In genomic region chr1:79802858-79803427, GRCm38 (mm10) we compare ENCODE assay signal across 23 mouse cellular contexts. TPM values are rescaled to one million over a fixed set of nuclear protein-coding genes. Genes with fewer than 3 reads are reported as not detected.
DNase-seq lines count a peak whose midpoint lies in the region; ATAC-seq lines count a peak whose summit lies in the region.
"Had no signal": no experiment of that assay in that cellular context is flagged by ENCODE, and none has a peak within 500 bp of the region (broad histone marks: within the 10 kb centered on the region; RNA-seq: fewer than 3 reads in every experiment).

No protein-coding gene starts in this region.

- no peak overlapping the region for H3K4me2 ChIP-seq in embryonic facial prominence, embryonic 11.5 days (ENCODE audit: low read depth, low read length)
- no peak overlapping the region for H3K4me2 ChIP-seq in midbrain, embryonic 14.5 days (ENCODE audit: low read length)
- H3K4me2 ChIP-seq: forebrain, embryonic 13.5 days; heart, embryonic 13.5 days; liver, embryonic 12.5 days; lung, embryonic 14.5 days; stomach, embryonic 15.5 days had no signal

- no peaks in the 10 kb centered on the region for H3K27me3 ChIP-seq in embryonic facial prominence, embryonic 11.5 days (ENCODE audit: control insufficient read depth, insufficient read depth, low read length)
- H3K27me3 ChIP-seq in embryonic facial prominence, embryonic 10.5 days (replicated peaks; ENCODE audit: low read depth, poor library complexity, severe bottlenecking), result no peaks in the 10 kb centered on the region
- no peaks in the 10 kb centered on the region for H3K27me3 ChIP-seq in midbrain, embryonic 14.5 days (ENCODE audit: control insufficient read depth, insufficient read depth, low read length)
- H3K27me3 ChIP-seq: CH12.LX; forebrain, embryonic 13.5 days; heart, embryonic 13.5 days; liver, embryonic 12.5 days; stomach, embryonic 15.5 days had no signal

- WGBS in embryonic facial prominence, embryonic 11.5 days, result 54% methylated on average over 11 of the region's 11 CpGs
- WGBS in embryonic facial prominence, embryonic 10.5 days, result 59% methylated on average over 11 of the region's 11 CpGs
- WGBS in midbrain, embryonic 14.5 days, result 73% methylated on average over 11 of the region's 11 CpGs

- no peaks in the 10 kb centered on the region for H3K9me3 ChIP-seq in embryonic facial prominence, embryonic 11.5 days (replicated peaks; ENCODE audit: control insufficient read depth, low read length)
- H3K9me3 ChIP-seq in embryonic facial prominence, embryonic 10.5 days, result no peaks in the 10 kb centered on the region
- H3K9me3 ChIP-seq in midbrain, embryonic 14.5 days (ENCODE audit: control insufficient read depth, low read length), result no peaks in the 10 kb centered on the region
- H3K9me3 ChIP-seq: forebrain, embryonic 13.5 days; heart, embryonic 13.5 days; liver, embryonic 12.5 days; stomach, embryonic 15.5 days had no signal

- no peaks in the 10 kb centered on the region for H3K4me1 ChIP-seq in embryonic facial prominence, embryonic 11.5 days (ENCODE audit: control insufficient read depth, insufficient read depth, low read length)
- 0 out of 2 replicates have a peak, but pooled peaks cover 3% of the 10 kb centered on the region for H3K4me1 ChIP-seq in embryonic facial prominence, embryonic 10.5 days
- H3K4me1 ChIP-seq in midbrain, embryonic 14.5 days (ENCODE audit: control insufficient read depth, insufficient read depth, low read length), result no peaks in the 10 kb centered on the region
- H3K4me1 ChIP-seq: forebrain, embryonic 13.5 days; liver, embryonic 12.5 days; stomach, embryonic 15.5 days had no signal

- H3K36me3 ChIP-seq in embryonic facial prominence, embryonic 11.5 days (replicated peaks; ENCODE audit: control insufficient read depth, insufficient read depth, low read depth, low read length), result no peaks in the 10 kb centered on the region
- H3K36me3 ChIP-seq in embryonic facial prominence, embryonic 10.5 days (replicated peaks), result peaks cover 50% of the 10 kb centered on the region
- no peaks in the 10 kb centered on the region for H3K36me3 ChIP-seq in midbrain, embryonic 14.5 days (ENCODE audit: control insufficient read depth, insufficient read depth, low read length)
- H3K36me3 ChIP-seq: liver, embryonic 12.5 days; stomach, embryonic 15.5 days had no signal

- peak; percentile 35 for DNase-seq in embryonic facial prominence, embryonic 11.5 days (ENCODE audit: low spot score)
- no peak for DNase-seq in embryonic facial prominence, embryonic 10.5 days (ENCODE audit: low spot score)
- DNase-seq in testis, postnatal 14 days (ENCODE audit: low spot score), result peak; percentile 17
- no peak for DNase-seq in testis, postnatal 10 days (ENCODE audit: low spot score)
- DNase-seq in midbrain, embryonic 14.5 days, result peak; percentile 43
- DNase-seq in left cerebral cortex, postnatal 4 days, result no peak
- no peak for DNase-seq in left cerebral cortex, adult 8-10 months (ENCODE audit: low spot score in 2 of 2)
- DNase-seq in layer of hippocampus, postnatal 10 days (ENCODE audit: low spot score in 2 of 2), result no peak
- DNase-seq: adrenal gland, postnatal 10 days; cerebellum, adult 18-20 months; heart, postnatal 4 days; lung, embryonic 14.5 days; right cerebral cortex, postnatal 14 days had no signal

- no peak overlapping the region for H3K4me3 ChIP-seq in embryonic facial prominence, embryonic 11.5 days (ENCODE audit: low read depth, low read length)
- no peak overlapping the region for H3K4me3 ChIP-seq in embryonic facial prominence, embryonic 10.5 days
- no peak overlapping the region for H3K4me3 ChIP-seq in midbrain, embryonic 14.5 days (replicated peaks; ENCODE audit: low read depth, low read length)
- H3K4me3 ChIP-seq: forebrain, embryonic 13.5 days; heart, embryonic 13.5 days; layer of hippocampus, adult 2 months; liver, embryonic 12.5 days; myocyte; stomach, embryonic 15.5 days had no signal

- intact Hi-C loops in left cerebral cortex, postnatal 4 days (cut with DNase I), result no loop called here

- no peak for ATAC-seq in embryonic facial prominence, embryonic 11.5 days (replicated peaks; ENCODE audit: insufficient number of reproducible peaks, low FRiP score, low TSS enrichment, low read depth)
- ATAC-seq in midbrain, embryonic 14.5 days (ENCODE audit: low FRiP score, low TSS enrichment), result no peak
- ATAC-seq: forebrain, embryonic 13.5 days; intestine, postnatal 0 days; liver, embryonic 12.5 days had no signal

- H3K27ac ChIP-seq in embryonic facial prominence, embryonic 11.5 days (replicated peaks; ENCODE audit: low read depth, low read length), result no peak overlapping the region
- H3K27ac ChIP-seq in embryonic facial prominence, embryonic 10.5 days (replicated peaks), result no peak overlapping the region
- no peak overlapping the region for H3K27ac ChIP-seq in midbrain, embryonic 14.5 days (replicated peaks; ENCODE audit: low read depth, low read length)
- H3K27ac ChIP-seq: forebrain, embryonic 13.5 days; heart, embryonic 13.5 days; kidney, postnatal 0 days; layer of hippocampus, adult 2 months; liver, embryonic 12.5 days; macrophage; stomach, embryonic 15.5 days had no signal

- H3K9ac ChIP-seq in embryonic facial prominence, embryonic 11.5 days (replicated peaks; ENCODE audit: low read length), result no peak overlapping the region
- H3K9ac ChIP-seq in midbrain, embryonic 14.5 days (replicated peaks; ENCODE audit: low read length), result no peak overlapping the region
- H3K9ac ChIP-seq: forebrain, embryonic 13.5 days; heart, embryonic 13.5 days; liver, embryonic 12.5 days; lung, embryonic 14.5 days; stomach, embryonic 15.5 days had no signal

RNA-seq across cellular contexts. Expression of gene Wdfy1, which starts 27.0 kb away (rescaled TPM):
- polyA plus RNA-seq in embryonic facial prominence, embryonic 11.5 days (2014; fragmentation: Nextera tagmentation; extraction: Ambion mirVana), result 35.7 and 36.6 TPM in 2 replicates
- polyA plus RNA-seq in embryonic facial prominence, embryonic 10.5 days (2016; fragmentation: Nextera tagmentation; extraction: Ambion mirVana), result 32.4 and 34.4 TPM in 2 replicates
- polyA plus RNA-seq in midbrain, embryonic 14.5 days (2014; fragmentation: Nextera tagmentation; extraction: Ambion mirVana), result 99.6 and 132 TPM in 2 replicates
- 10 to 100 TPM; 56.1 to 59.6 TPM for total RNA-seq in left cerebral cortex, postnatal 4 days (2021)
- 10 to 100 TPM; 37.3 to 40.2 (median 38.7) TPM for total RNA-seq in left cerebral cortex, adult 8-10 months (2022)
- 10 to 100 TPM; 37.5 to 39.9 TPM for total RNA-seq in layer of hippocampus, postnatal 10 days (2021)

RNA-seq across cellular contexts. Expression of gene Mrpl44, which starts 27.1 kb away (rescaled TPM):
- 53.1 and 55.3 TPM in 2 replicates for polyA plus RNA-seq in embryonic facial prominence, embryonic 11.5 days (2014; fragmentation: Nextera tagmentation; extraction: Ambion mirVana)
- polyA plus RNA-seq in embryonic facial prominence, embryonic 10.5 days (2016; fragmentation: Nextera tagmentation; extraction: Ambion mirVana), result 60.6 and 61.1 TPM in 2 replicates
- polyA plus RNA-seq in midbrain, embryonic 14.5 days (2014; fragmentation: Nextera tagmentation; extraction: Ambion mirVana), result 38.7 and 42.6 TPM in 2 replicates
- total RNA-seq in left cerebral cortex, postnatal 4 days (2021), result 10 to 100 TPM; 21.0 to 22.4 TPM
- total RNA-seq in left cerebral cortex, adult 8-10 months (2022), result 10 to 100 TPM; 26.7 to 29.0 (median 28.5) TPM
- 10 to 100 TPM; 21.8 to 22.5 TPM for total RNA-seq in layer of hippocampus, postnatal 10 days (2021)

RNA-seq across cellular contexts. Expression of gene Serpine2, which starts 58.0 kb away (rescaled TPM):
- polyA plus RNA-seq in embryonic facial prominence, embryonic 11.5 days (2014; fragmentation: Nextera tagmentation; extraction: Ambion mirVana), result 171 and 179 TPM in 2 replicates
- 77.5 and 101 TPM in 2 replicates for polyA plus RNA-seq in embryonic facial prominence, embryonic 10.5 days (2016; fragmentation: Nextera tagmentation; extraction: Ambion mirVana)
- 199 and 214 TPM in 2 replicates for polyA plus RNA-seq in midbrain, embryonic 14.5 days (2014; fragmentation: Nextera tagmentation; extraction: Ambion mirVana)
- total RNA-seq in left cerebral cortex, postnatal 4 days (2021), result 100 to 1,000 TPM; 122 to 129 TPM
- 100 to 1,000 TPM; 173 to 178 (median 176) TPM for total RNA-seq in left cerebral cortex, adult 8-10 months (2022)
- total RNA-seq in layer of hippocampus, postnatal 10 days (2021), result 100 to 1,000 TPM; 171 to 185 TPM

Comparison
In these comparisons a context has a peak if more than half of its experiments do, and no peak if none do; other contexts are left out.
1. DNase-seq: peak in embryonic facial prominence, embryonic 11.5 days (single experiment), testis, postnatal 14 days (single experiment) and midbrain, embryonic 14.5 days (single experiment); none in embryonic facial prominence, embryonic 10.5 days (single experiment), testis, postnatal 10 days (single experiment), left cerebral cortex, postnatal 4 days (single experiment), left cerebral cortex, adult 8-10 months (0 of 2) and layer of hippocampus, postnatal 10 days (0 of 2).